Mouse (Mus musculus) intestine, embryonic 16.5 days (tissue): ENCODE measurements around the gene Pvr. TPM values are rescaled to one million over a fixed set of nuclear protein-coding genes. Genes with fewer than 3 reads are reported as not detected.

Experiments
- ATAC-seq: fragments of 200-750 bp; cut with Nextera tagmentation; 2 replicates; pipeline ENCODE4 v1.8.0; 2017; ENCODE audit warnings: moderate TSS enrichment, moderate library complexity
- H3K27ac ChIP-seq: fragments of 300-500 bp; sonication (generic); 2 replicates; pipeline ENCODE4 v1.5.1; 2014; ENCODE audit warnings: mild to moderate bottlenecking, low read length
- H3K27me3 ChIP-seq: fragments of 300-500 bp; sonication (generic); replicated peaks from 2 replicates; pipeline ENCODE4 v1.6.1; 2014; ENCODE audit warnings: low read length, control low read depth, mixed read lengths; ENCODE audit not compliant: control insufficient read depth, insufficient read depth
- H3K36me3 ChIP-seq: fragments of 300-500 bp; sonication (generic); 2 replicates; pipeline ENCODE4 v1.6.1; 2014; ENCODE audit warnings: low read length, control low read depth; ENCODE audit not compliant: control insufficient read depth, insufficient read depth
- H3K4me1 ChIP-seq: fragments of 300-500 bp; sonication (generic); 2 replicates; pipeline ENCODE4 v1.6.1; 2014; ENCODE audit warnings: low read length, control low read depth, mixed read lengths; ENCODE audit not compliant: control insufficient read depth, insufficient read depth
- H3K4me2 ChIP-seq: fragments of 300-500 bp; sonication (generic); 2 replicates; pipeline ENCODE4 v1.6.1; 2014; ENCODE audit warnings: low read depth, low read length, control low read depth
- H3K4me3 ChIP-seq: fragments of 300-500 bp; sonication (generic); 2 replicates; pipeline ENCODE4 v1.5.1; 2014; ENCODE audit warnings: mild to moderate bottlenecking, low read length
- H3K9ac ChIP-seq: fragments of 300-500 bp; sonication (generic); 2 replicates; pipeline ENCODE4 v1.6.1; 2014; ENCODE audit warnings: low read depth, low read length
- H3K9me3 ChIP-seq: fragments of 300-500 bp; sonication (generic); 2 replicates; pipeline ENCODE4 v1.6.1; 2016; ENCODE audit warnings: low read length, control low read depth; ENCODE audit not compliant: control insufficient read depth
- WGBS: fragments of 180-500 bp; shearing (Covaris S2); extraction: QIAGEN DNeasy Blood & Tissue Kit; methylation state at CpG from one replicate; pipeline ENCODE4 v1.1.7; 2014; 5-methylcytosine and 5-hydroxymethylcytosine counted together
- polyA plus RNA-seq: library from polyadenylated mRNA; unstranded; fragments of >200 nt; fragmentation: Nextera tagmentation; extraction: Ambion mirVana; gene quantifications from 2 replicates; pipeline ENCODE4 v1.2.1, GENCODE M21; 2015

The Pvr gene
- polyA plus RNA-seq, 1 experiment from 2014 or later, result 16.5 TPM

- Histone ChIP-seq H3K36me3 (no peaks in the 10 kb centered on the region), H3K27me3 (no peaks in the 10 kb centered on the region), H3K9me3 (no peaks in the 10 kb centered on the region), H3K9ac (no peak within 1 kb of the TSS), H3K4me1 (no peaks in the 10 kb centered on the region), H3K4me2 (no peak within 1 kb of the TSS), H3K27ac (no peak within 1 kb of the TSS), H3K4me3 (no peak within 1 kb of the TSS)
- 63% methylated on average over 7 of the region's 7 CpGs for WGBS
- no peak for ATAC-seq
Measured at GRCm38 (mm10) chr7:19887849-19888248, 33.1 kb downstream of the Pvr start, which contains the start of gene Ceacam19. Gene Ceacam19 (minus strand): TSS chr7:19887965.

GRCm38 (mm10) chr7:19880754-19881153 lies 40.2 kb downstream of the Pvr start:
- WGBS, result 81% methylated on average over 8 of the region's 8 CpGs
- Histone ChIP-seq H3K4me1 (peaks cover 3% of the 10 kb centered on the region), H3K27ac (no peak overlapping the region)

GRCm38 (mm10) chr7:19876781-19877425 lies 44.1 kb downstream of the Pvr start:
- Histone ChIP-seq H3K4me2 (no peak overlapping the region), H3K27ac (peak overlapping the region; percentile 74), H3K9ac (no peak overlapping the region; the same call in 1 of the 2 replicates), H3K4me1 (peaks cover 3% of the 10 kb centered on the region), H3K9me3 (no peaks in the 10 kb centered on the region), H3K36me3 (no peaks in the 10 kb centered on the region), H3K4me3 (no peak overlapping the region), H3K27me3 (no peaks in the 10 kb centered on the region)
- 38% methylated on average over 14 of the region's 14 CpGs for WGBS
- ATAC-seq, result peak; percentile 88

More at GRCm38 (mm10) chr7:19880754-19881153, 40.2 kb downstream of the Pvr start:
- Histone ChIP-seq H3K4me3 (no peak overlapping the region), H3K9me3 (no peaks in the 10 kb centered on the region), H3K36me3 (no peaks in the 10 kb centered on the region), H3K9ac (no peak overlapping the region), H3K4me2 (no peak overlapping the region), H3K27me3 (no peaks in the 10 kb centered on the region)
- no peak for ATAC-seq

GRCm38 (mm10) chr7:19875948-19876682 lies 44.8 kb downstream of the Pvr start:
- H3K9me3 ChIP-seq, result no peaks in the 10 kb centered on the region
- peaks cover 3% of the 10 kb centered on the region for H3K4me1 ChIP-seq
- H3K36me3 ChIP-seq, result no peaks in the 10 kb centered on the region
- H3K9ac ChIP-seq, result no peak overlapping the region
- H3K4me2 ChIP-seq, result no peak overlapping the region
- no peak overlapping the region for H3K4me3 ChIP-seq
- peak; percentile 55 for ATAC-seq
- 48% methylated on average over 13 of the region's 13 CpGs for WGBS
- no peaks in the 10 kb centered on the region for H3K27me3 ChIP-seq
- H3K27ac ChIP-seq, result peak overlapping the region; percentile 20; the same call in 1 of the 2 replicates

GRCm38 (mm10) chr7:19871943-19872601 lies 48.9 kb downstream of the Pvr start:
- no peak overlapping the region for H3K9ac ChIP-seq
- no peak for ATAC-seq

GRCm38 (mm10) chr7:19871137-19871621 lies 49.8 kb downstream of the Pvr start:
- WGBS, result 59% methylated on average over 10 of the region's 10 CpGs
- Histone ChIP-seq H3K4me1 (peaks cover 3% of the 10 kb centered on the region; the same call in 1 of the 2 replicates), H3K9me3 (no peaks in the 10 kb centered on the region), H3K9ac (no peak overlapping the region), H3K36me3 (no peaks in the 10 kb centered on the region), H3K27ac (no peak overlapping the region), H3K4me2 (no peak overlapping the region), H3K4me3 (no peak overlapping the region), H3K27me3 (no peaks in the 10 kb centered on the region)
- ATAC-seq, result no peak

More at GRCm38 (mm10) chr7:19871943-19872601, 48.9 kb downstream of the Pvr start:
- WGBS, result 35% methylated on average over 5 of the region's 5 CpGs
- H3K4me2 ChIP-seq, result no peak overlapping the region
- H3K4me1 ChIP-seq, result peaks cover under 1% of the 10 kb centered on the region
- no peaks in the 10 kb centered on the region for H3K27me3 ChIP-seq
- H3K9me3 ChIP-seq, result no peaks in the 10 kb centered on the region
- H3K36me3 ChIP-seq, result no peaks in the 10 kb centered on the region
- no peak overlapping the region for H3K4me3 ChIP-seq
- H3K27ac ChIP-seq, result no peak overlapping the region

GRCm38 (mm10) chr7:19867751-19868399 lies 53.1 kb downstream of the Pvr start:
- Histone ChIP-seq H3K4me3 (no peak overlapping the region), H3K36me3 (no peaks in the 10 kb centered on the region), H3K27ac (peak overlapping the region; percentile 23; the same call in 1 of the 2 replicates), H3K4me2 (no peak overlapping the region), H3K27me3 (no peaks in the 10 kb centered on the region), H3K4me1 (0 out of 2 replicates have a peak, but pooled peaks cover 6% of the 10 kb centered on the region), H3K9me3 (no peaks in the 10 kb centered on the region), H3K9ac (no peak overlapping the region)
- 65% methylated on average over 16 of the region's 16 CpGs for WGBS
- ATAC-seq, result peak; percentile 62

- peak; percentile 45; the same call in 1 of the 2 replicates for ATAC-seq
- H3K9me3 ChIP-seq, result no peaks in the 10 kb centered on the region
- H3K27ac ChIP-seq, result 0 out of 2 replicates have a peak overlapping the region, but pooled peaks have one; percentile 28
- 64% methylated on average over 6 of the region's 6 CpGs for WGBS
- H3K4me3 ChIP-seq, result no peak overlapping the region
- no peak overlapping the region for H3K9ac ChIP-seq
- H3K4me2 ChIP-seq, result no peak overlapping the region
- H3K27me3 ChIP-seq, result no peaks in the 10 kb centered on the region
- no peaks in the 10 kb centered on the region for H3K36me3 ChIP-seq
- 0 out of 2 replicates have a peak, but pooled peaks cover 6% of the 10 kb centered on the region for H3K4me1 ChIP-seq
Measured at GRCm38 (mm10) chr7:19866490-19866889, 54.5 kb downstream of the Pvr start.
